Mouse (Mus musculus) limb, embryonic 11.5 days (tissue): Measurements from ENCODE around the gene Entr1. TPM values are rescaled to one million over a fixed set of nuclear protein-coding genes. Genes with fewer than 3 reads are reported as not detected.
"Not testable (repeated sequence)": the region's sequence is repeated elsewhere in the genome, so short reads cannot be mapped to it uniquely, and the experiment has no call there.

Experiments
- ATAC-seq: fragments of 200-750 bp; cut with Nextera tagmentation; 2 replicates; pipeline ENCODE4 v1.8.0; 2017; ENCODE audit warnings: low read depth; ENCODE audit not compliant: insufficient number of reproducible peaks, low FRiP score, low TSS enrichment
- DNase-seq: peaks from one replicate; pipeline ENCODE4 v3.0.0-alpha.2; 2015; ENCODE audit warnings: low spot score
- H3K27ac ChIP-seq: fragments of 300-500 bp; sonication (generic); replicated peaks from 2 replicates; pipeline ENCODE4 v1.5.1; 2014; ENCODE audit warnings: low read depth, mild to moderate bottlenecking, low read length
- H3K27me3 ChIP-seq: fragments of 300-500 bp; sonication (generic); 2 replicates; pipeline ENCODE4 v1.6.1; 2014; ENCODE audit warnings: mild to moderate bottlenecking, low read length, mixed read lengths; ENCODE audit not compliant: control insufficient read depth, insufficient read depth
- H3K36me3 ChIP-seq: fragments of 300-500 bp; sonication (generic); 2 replicates; pipeline ENCODE4 v1.6.1; 2014; ENCODE audit warnings: mild to moderate bottlenecking, low read length, moderate library complexity, mixed read lengths; ENCODE audit not compliant: control insufficient read depth, insufficient read depth
- H3K4me1 ChIP-seq: fragments of 300-500 bp; sonication (generic); 2 replicates; pipeline ENCODE4 v1.6.1; 2014; ENCODE audit warnings: low read length, mixed read lengths; ENCODE audit not compliant: control insufficient read depth, insufficient read depth
- H3K4me2 ChIP-seq: fragments of 300-500 bp; sonication (generic); 2 replicates; pipeline ENCODE4 v1.6.1; 2014; ENCODE audit warnings: low read depth, mild to moderate bottlenecking, moderate library complexity; ENCODE audit not compliant: severe bottlenecking
- H3K4me3 ChIP-seq: fragments of 300-500 bp; sonication (generic); 2 replicates; pipeline ENCODE4 v1.5.1; 2014; ENCODE audit warnings: low read depth, low read length
- H3K9ac ChIP-seq: fragments of 300-500 bp; sonication (generic); 2 replicates; pipeline ENCODE4 v1.6.1; 2014; ENCODE audit warnings: mild to moderate bottlenecking, low read length
- H3K9me3 ChIP-seq: fragments of 300-500 bp; sonication (generic); 2 replicates; pipeline ENCODE4 v1.6.1; 2016; ENCODE audit warnings: low read length; ENCODE audit not compliant: control insufficient read depth
- WGBS: fragments of 180-500 bp; shearing (Covaris S2); extraction: QIAGEN DNeasy Blood & Tissue Kit; methylation state at CpG from one replicate; pipeline ENCODE4 v1.1.7; 2014; 5-methylcytosine and 5-hydroxymethylcytosine counted together
- polyA plus RNA-seq: library from polyadenylated mRNA; unstranded; fragments of >200 nt; fragmentation: Nextera tagmentation; extraction: Ambion mirVana; gene quantifications from 2 replicates; pipeline ENCODE4 v1.2.1, GENCODE M21; 2014

Gene Entr1
- polyA plus RNA-seq, 1 experiment from 2014 or later: 128 TPM

GRCm38 (mm10) chr2:26401023-26401422, 11.9 kb upstream of the Entr1 start:
- DNase-seq (no peak), ATAC-seq (no peak)
- no peak overlapping the region for H3K9ac ChIP-seq
- H3K4me1 ChIP-seq: no peaks in the 10 kb centered on the region
- no peaks in the 10 kb centered on the region for H3K9me3 ChIP-seq
- H3K36me3 ChIP-seq: peaks cover 37% of the 10 kb centered on the region
- no peak overlapping the region for H3K4me3 ChIP-seq
- H3K4me2 ChIP-seq: no peak overlapping the region
- no peak overlapping the region for H3K27ac ChIP-seq
- 98% methylated on average over 4 of the region's 4 CpGs for WGBS
- no peaks in the 10 kb centered on the region for H3K27me3 ChIP-seq

DNA sequence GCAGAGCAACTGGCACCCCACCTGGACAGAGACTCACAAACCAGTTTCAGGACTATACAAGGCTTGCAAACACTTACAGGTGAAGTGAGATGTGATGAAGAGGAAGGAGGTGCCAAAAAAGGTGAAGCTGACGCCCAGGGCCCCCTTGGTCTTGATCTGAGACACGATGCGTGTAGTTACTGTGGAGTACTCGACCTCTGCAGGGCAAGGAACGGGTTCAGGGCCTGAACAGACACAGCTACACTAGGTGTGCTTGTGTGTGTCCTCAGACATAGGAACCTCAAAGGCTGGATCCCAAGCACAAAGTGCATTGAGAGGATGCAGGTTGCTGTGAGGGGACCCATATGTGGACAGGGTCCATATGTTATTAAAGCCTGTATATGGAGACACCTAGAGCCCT, 11.2 kb upstream of the Entr1 start:
- H3K36me3 ChIP-seq: peaks cover 41% of the 10 kb centered on the region

DNA sequence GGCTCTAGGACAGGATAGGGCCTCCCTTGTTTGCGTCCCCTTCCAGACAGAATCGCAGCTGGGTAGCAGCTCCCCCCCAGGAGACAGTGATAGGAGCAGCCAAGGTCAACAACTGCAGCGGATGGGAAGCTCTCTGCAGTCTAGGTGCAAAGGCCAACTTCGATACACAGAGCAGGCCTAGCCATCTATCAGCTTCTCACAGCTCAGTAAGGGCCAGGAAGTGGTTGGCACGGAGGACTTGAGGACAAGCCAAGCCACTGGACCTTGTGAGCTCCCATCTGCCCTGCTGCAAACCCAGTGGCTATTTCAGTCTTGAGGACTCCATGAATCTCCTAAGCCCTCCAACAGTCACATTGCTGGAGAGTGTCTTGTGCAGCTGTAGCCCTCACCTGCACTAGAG, 10.5 kb upstream of the Entr1 start:
- H3K4me1 ChIP-seq: no peaks in the 10 kb centered on the region
- no peak overlapping the region for H3K4me2 ChIP-seq
- no peaks in the 10 kb centered on the region for H3K27me3 ChIP-seq
- ATAC-seq (no peak), DNase-seq (no peak)
- no peaks in the 10 kb centered on the region for H3K9me3 ChIP-seq
- WGBS: 96% methylated on average over 5 of the region's 5 CpGs
- peaks cover 48% of the 10 kb centered on the region for H3K36me3 ChIP-seq
- no peak overlapping the region for H3K27ac ChIP-seq
- H3K9ac ChIP-seq: no peak overlapping the region
- H3K4me3 ChIP-seq: no peak overlapping the region

More for the DNA sequence above, 11.2 kb upstream of the Entr1 start:
- no peak overlapping the region for H3K4me3 ChIP-seq
- H3K27me3 ChIP-seq: no peaks in the 10 kb centered on the region
- no peak overlapping the region for H3K4me2 ChIP-seq
- H3K9me3 ChIP-seq: no peaks in the 10 kb centered on the region
- no peak for DNase-seq
- no peak overlapping the region for H3K9ac ChIP-seq
- WGBS: 89% methylated on average over 5 of the region's 5 CpGs
- no peak overlapping the region for H3K27ac ChIP-seq
- ATAC-seq: no peak
- no peaks in the 10 kb centered on the region for H3K4me1 ChIP-seq

- Histone ChIP-seq H3K4me2 (no peak overlapping the region), H3K4me1 (no peaks in the 10 kb centered on the region), H3K4me3 (no peak overlapping the region), H3K36me3 (peaks cover 52% of the 10 kb centered on the region), H3K9me3 (no peaks in the 10 kb centered on the region), H3K27me3 (no peaks in the 10 kb centered on the region), H3K9ac (no peak overlapping the region), H3K27ac (no peak overlapping the region)
- DNase-seq: no peak
- no peak for ATAC-seq
- 90% methylated on average over 8 of the region's 8 CpGs for WGBS
These were observed 9.9 kb upstream of the Entr1 start for GRCm38 (mm10) chr2:26398978-26399377.

GRCm38 (mm10) chr2:26391617-26392016, 2.5 kb upstream of the Entr1 start:
- 90% methylated on average over 6 of the region's 6 CpGs for WGBS
- no peak overlapping the region for H3K9ac ChIP-seq
- H3K27me3 ChIP-seq: no peaks in the 10 kb centered on the region
- DNase-seq: no peak
- H3K4me2 ChIP-seq: no peak overlapping the region
- no peak for ATAC-seq
- H3K4me3 ChIP-seq: no peak overlapping the region
- H3K9me3 ChIP-seq: no peaks in the 10 kb centered on the region
- H3K36me3 ChIP-seq: peaks cover 46% of the 10 kb centered on the region
- H3K4me1 ChIP-seq: peaks cover 2% of the 10 kb centered on the region; the same call in 1 of the 2 replicates
- no peak overlapping the region for H3K27ac ChIP-seq

GRCm38 (mm10) chr2:26390954-26391353, 1.8 kb upstream of the Entr1 start:
- H3K4me2 ChIP-seq: no peak overlapping the region
- H3K9ac ChIP-seq: no peak overlapping the region
- H3K4me1 ChIP-seq: peaks cover 2% of the 10 kb centered on the region; the same call in 1 of the 2 replicates
- no peak overlapping the region for H3K27ac ChIP-seq
- H3K4me3 ChIP-seq: no peak overlapping the region; the same call in 1 of the 2 replicates
- DNase-seq (no peak), ATAC-seq (no peak)
- peaks cover 45% of the 10 kb centered on the region for H3K36me3 ChIP-seq
- no peaks in the 10 kb centered on the region for H3K9me3 ChIP-seq
- 82% methylated on average over 3 of the region's 3 CpGs for WGBS
- no peaks in the 10 kb centered on the region for H3K27me3 ChIP-seq

GRCm38 (mm10) chr2:26388682-26389153, 398 bp downstream of the Entr1 start:
- H3K27me3 ChIP-seq: no peaks in the 10 kb centered on the region
- peaks cover 40% of the 10 kb centered on the region for H3K36me3 ChIP-seq
- ATAC-seq (peak; percentile 15), DNase-seq (no peak)
- H3K4me1 ChIP-seq: peaks cover 2% of the 10 kb centered on the region; the same call in 1 of the 2 replicates
- H3K9ac ChIP-seq: peak overlapping the region; percentile 91
- H3K9me3 ChIP-seq: no peaks in the 10 kb centered on the region
- WGBS: under 1% methylated on average over 43 of the region's 45 CpGs
- peak overlapping the region; percentile 86 for H3K4me3 ChIP-seq
- peak overlapping the region; percentile 55; the same call in 1 of the 2 replicates for H3K27ac ChIP-seq
- H3K4me2 ChIP-seq: peak overlapping the region; percentile 94

- peaks cover 37% of the 10 kb centered on the region for H3K36me3 ChIP-seq
- DNase-seq (no peak), ATAC-seq (no peak)
- no peak overlapping the region; the same call in 1 of the 2 replicates for H3K9ac ChIP-seq
- H3K4me3 ChIP-seq: peak overlapping the region; percentile 86
- peak overlapping the region; percentile 94 for H3K4me2 ChIP-seq
- 86% methylated on average over 3 of the region's 3 CpGs for WGBS
- H3K4me1 ChIP-seq: peaks cover 2% of the 10 kb centered on the region; the same call in 1 of the 2 replicates
- no peaks in the 10 kb centered on the region for H3K27me3 ChIP-seq
- no peaks in the 10 kb centered on the region for H3K9me3 ChIP-seq
- H3K27ac ChIP-seq: no peak overlapping the region
These were observed 1.4 kb downstream of the Entr1 start for GRCm38 (mm10) chr2:26387713-26388112.

- DNase-seq, ATAC-seq, H3K27ac ChIP-seq, H3K27me3 ChIP-seq, H3K9me3 ChIP-seq, H3K4me1 ChIP-seq, H3K9ac ChIP-seq: not testable (repeated sequence)
- Histone ChIP-seq H3K36me3 (peaks cover 25% of the 10 kb centered on the region), H3K4me3 (peak overlapping the region; percentile 83), H3K4me2 (peak overlapping the region; percentile 89)
- WGBS: 28% methylated on average over 6 of the region's 6 CpGs
These were observed 8.2 kb downstream of the Entr1 start for GRCm38 (mm10) chr2:26380871-26381270.
